Mouse (Mus musculus) liver, embryonic 16.5 days (tissue): Measurements from ENCODE around the gene Spaca7. TPM values are rescaled to one million over a fixed set of nuclear protein-coding genes. Genes with fewer than 3 reads are reported as not detected.

ENCODE experiments used
- ATAC-seq: fragments of 200-750 bp; cut with Nextera tagmentation; 2 replicates; pipeline ENCODE4 v1.8.0; 2017; ENCODE audit warnings: low read depth, mild to moderate bottlenecking, moderate number of reproducible peaks, moderate library complexity
- H3K27ac ChIP-seq: fragments of 300-500 bp; sonication (generic); 2 replicates; pipeline ENCODE4 v1.5.1; 2014; ENCODE audit warnings: mild to moderate bottlenecking, low read length
- H3K27me3 ChIP-seq: fragments of 300-500 bp; sonication (generic); 2 replicates; pipeline ENCODE4 v1.6.1; 2014; ENCODE audit warnings: low read depth, low read length, mixed read lengths; ENCODE audit not compliant: control insufficient read depth, insufficient read depth
- H3K36me3 ChIP-seq: fragments of 300-500 bp; sonication (generic); 2 replicates; pipeline ENCODE4 v1.6.1; 2014; ENCODE audit warnings: mild to moderate bottlenecking; ENCODE audit not compliant: control insufficient read depth, insufficient read depth
- H3K4me1 ChIP-seq: fragments of 300-500 bp; sonication (generic); 2 replicates; pipeline ENCODE4 v1.6.1; 2014; ENCODE audit warnings: low read depth, low read length, mixed read lengths; ENCODE audit not compliant: control insufficient read depth
- H3K4me2 ChIP-seq: fragments of 300-500 bp; sonication (generic); 2 replicates; pipeline ENCODE4 v1.6.1; 2014; ENCODE audit warnings: low read depth, low read length, mixed read lengths
- H3K4me3 ChIP-seq: fragments of 300-500 bp; sonication (generic); 2 replicates; pipeline ENCODE4 v1.5.1; 2014; ENCODE audit warnings: low read depth, mild to moderate bottlenecking, low read length
- H3K9ac ChIP-seq: fragments of 300-500 bp; sonication (generic); 2 replicates; pipeline ENCODE4 v1.6.1; 2014; ENCODE audit warnings: low read depth, low read length
- H3K9me3 ChIP-seq: fragments of 300-500 bp; sonication (generic); replicated peaks from 2 replicates; pipeline ENCODE4 v1.6.1; 2016; ENCODE audit warnings: low read length; ENCODE audit not compliant: control insufficient read depth
- WGBS: fragments of 180-500 bp; shearing (Covaris S2); extraction: QIAGEN DNeasy Blood & Tissue Kit; methylation state at CpG from one replicate; pipeline ENCODE4 v1.1.7; 2014; ENCODE audit not compliant: insufficient replicate concordance; 5-methylcytosine and 5-hydroxymethylcytosine counted together
- polyA plus RNA-seq: library from polyadenylated mRNA; unstranded; fragments of >200 nt; fragmentation: Nextera tagmentation; extraction: Ambion mirVana; gene quantifications from 2 replicates; pipeline ENCODE4 v1.2.1, GENCODE M21; 2015

Spaca7 gene
- polyA plus RNA-seq = not detected in 2 replicates

DNA sequence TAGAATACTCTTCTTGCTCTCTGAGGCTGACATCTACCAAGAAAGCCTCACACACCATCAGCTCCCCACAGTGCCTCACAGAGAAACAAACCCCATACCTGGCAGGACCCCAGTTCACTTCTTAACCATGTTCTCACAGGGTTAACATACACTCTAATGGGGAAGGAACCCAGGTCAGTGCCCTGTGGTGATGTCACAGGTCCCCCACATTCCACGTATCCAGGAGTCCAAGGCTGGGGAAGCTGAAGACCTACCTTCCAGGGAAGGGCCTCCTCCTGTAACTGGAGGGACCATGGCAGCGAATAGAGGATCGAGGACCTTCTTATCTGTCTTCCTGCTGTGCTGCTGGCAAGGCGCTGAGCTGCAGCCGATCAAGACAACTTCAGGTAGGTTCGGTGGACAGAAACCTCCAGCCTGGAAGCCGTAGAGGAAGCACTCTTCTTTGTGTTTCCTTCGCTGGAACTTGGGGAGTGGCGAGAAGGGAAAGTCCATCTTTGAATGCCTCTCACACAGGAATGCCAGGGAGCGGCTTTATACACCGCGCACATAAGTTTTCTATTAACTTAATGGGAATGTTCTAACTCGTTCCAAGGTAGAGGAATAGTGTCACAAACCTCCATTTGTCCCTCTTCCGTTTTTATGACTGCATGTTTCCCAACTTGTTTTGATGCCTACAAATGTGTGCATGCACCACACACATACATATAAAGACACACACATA is at the start of gene Spaca7:
TSS of gene Spaca7 (plus strand) at position 216 of the 721 bp plus-strand sequence.
- ATAC-seq = no peak
- H3K4me3 ChIP-seq = no peak within 1 kb of the TSS
- H3K9ac ChIP-seq = no peak within 1 kb of the TSS
- H3K4me2 ChIP-seq = no peak within 1 kb of the TSS
- H3K27me3 ChIP-seq = 0 out of 2 replicates have a peak, but pooled peaks cover 3% of the 10 kb centered on the region
- 51% methylated on average over 14 of the region's 14 CpGs for WGBS
- no peaks in the 10 kb centered on the region for H3K36me3 ChIP-seq
- H3K4me1 ChIP-seq = no peaks in the 10 kb centered on the region
- no peak within 1 kb of the TSS for H3K27ac ChIP-seq
- no peaks in the 10 kb centered on the region for H3K9me3 ChIP-seq

DNA sequence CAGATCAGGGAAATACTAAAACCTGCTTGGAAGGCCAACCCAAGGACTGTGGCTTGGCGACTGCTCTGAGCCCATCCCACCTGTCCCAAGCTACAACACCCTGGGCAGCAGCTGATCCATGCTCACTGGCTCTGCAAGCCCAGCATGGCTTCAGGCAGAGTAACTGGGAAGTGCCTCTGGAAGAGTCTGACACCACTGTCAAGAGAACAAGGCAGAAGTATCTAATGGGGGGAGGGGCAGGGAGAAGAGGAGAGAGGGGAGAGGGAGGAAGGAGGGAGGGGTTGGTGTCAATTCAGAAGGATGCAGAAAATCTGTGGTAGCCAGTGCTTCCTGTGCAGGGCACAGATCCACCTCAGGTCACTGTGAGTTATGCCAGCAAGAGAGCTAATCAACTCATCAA is 48.5 kb upstream of the Spaca7 start:
- 14% methylated on average over 1 of the region's 1 CpGs for WGBS
- no peak overlapping the region for H3K9ac ChIP-seq
- ATAC-seq = no peak

DNA sequence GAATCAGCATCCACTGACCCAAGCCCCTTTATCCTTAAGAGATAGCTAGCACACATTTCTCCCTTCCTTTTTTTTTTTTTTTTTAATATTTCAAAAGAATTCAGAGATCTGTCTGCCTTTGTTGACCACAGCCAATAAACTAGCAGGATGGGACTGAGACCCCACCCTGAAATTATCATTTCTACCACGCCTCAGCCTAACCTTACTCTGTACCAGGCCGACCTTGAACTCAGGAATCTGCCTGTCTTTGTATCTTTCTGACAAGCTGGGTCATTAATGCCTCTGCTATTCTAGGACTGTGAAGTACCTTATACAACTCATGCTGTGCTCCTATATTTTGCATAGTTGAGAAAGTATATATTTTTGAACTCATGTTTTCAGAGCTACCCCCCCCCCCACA is 44.2 kb upstream of the Spaca7 start:
- ATAC-seq = no peak
- Histone ChIP-seq H3K9me3 (no peaks in the 10 kb centered on the region), H3K4me1 (no peaks in the 10 kb centered on the region), H3K4me3 (no peak overlapping the region), H3K27ac (no peak overlapping the region), H3K36me3 (no peaks in the 10 kb centered on the region), H3K4me2 (no peak overlapping the region), H3K9ac (no peak overlapping the region), H3K27me3 (no peaks in the 10 kb centered on the region)
- 57% methylated on average over 2 of the region's 2 CpGs for WGBS

More for the DNA sequence above, 48.5 kb upstream of the Spaca7 start:
- no peak overlapping the region for H3K4me3 ChIP-seq
- no peaks in the 10 kb centered on the region for H3K36me3 ChIP-seq
- H3K9me3 ChIP-seq = no peaks in the 10 kb centered on the region
- H3K27me3 ChIP-seq = no peaks in the 10 kb centered on the region
- no peak overlapping the region for H3K4me2 ChIP-seq
- no peak overlapping the region for H3K27ac ChIP-seq
- H3K4me1 ChIP-seq = no peaks in the 10 kb centered on the region

DNA sequence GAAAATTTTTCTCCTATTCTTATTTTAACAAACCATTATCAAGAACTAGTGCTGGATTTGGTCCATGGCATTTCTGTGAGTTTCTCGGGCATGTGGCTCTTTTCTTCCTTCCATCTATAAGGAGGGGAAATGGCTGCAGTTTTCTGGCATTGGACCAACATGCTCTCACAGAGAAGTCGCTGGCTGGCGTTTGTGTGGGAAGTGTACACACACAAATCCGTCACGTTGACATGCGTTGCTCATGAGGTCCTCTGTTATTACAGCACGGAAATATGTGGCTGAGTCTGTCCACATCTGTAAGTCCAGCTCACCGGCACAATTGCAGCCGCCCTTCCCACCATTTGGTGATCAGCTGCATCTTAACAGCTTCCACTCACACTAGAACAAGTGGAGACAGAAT is 37.2 kb upstream of the Spaca7 start:
- ATAC-seq = no peak
- H3K4me1 ChIP-seq = no peaks in the 10 kb centered on the region
- H3K27me3 ChIP-seq = no peaks in the 10 kb centered on the region
- H3K36me3 ChIP-seq = no peaks in the 10 kb centered on the region
- WGBS = 52% methylated on average over 9 of the region's 9 CpGs
- no peak overlapping the region for H3K9ac ChIP-seq
- H3K9me3 ChIP-seq = no peaks in the 10 kb centered on the region
- H3K4me2 ChIP-seq = no peak overlapping the region
- H3K27ac ChIP-seq = no peak overlapping the region
- no peak overlapping the region for H3K4me3 ChIP-seq

DNA sequence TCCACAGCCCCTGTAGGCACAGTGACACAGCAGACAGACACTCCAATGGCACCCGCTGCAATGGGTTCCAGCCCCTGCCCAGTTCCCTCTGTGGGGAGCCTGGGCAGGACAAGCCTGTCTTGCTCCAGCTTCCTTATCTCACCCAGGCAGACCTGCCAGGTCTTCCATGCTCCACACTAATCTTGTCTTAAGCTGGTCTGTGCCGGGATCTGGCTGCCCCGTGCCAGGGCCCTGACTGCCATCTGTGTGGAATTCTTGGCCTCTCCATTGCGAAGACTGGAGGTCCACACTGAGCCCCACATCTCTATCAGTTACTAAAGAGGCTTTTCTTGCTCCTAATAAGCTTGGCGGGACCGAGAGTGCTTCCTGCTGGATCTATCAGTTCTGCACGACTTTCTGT is 36.5 kb upstream of the Spaca7 start:
- no peak overlapping the region for H3K27ac ChIP-seq
- no peak overlapping the region for H3K4me3 ChIP-seq
- no peak overlapping the region for H3K9ac ChIP-seq
- no peak overlapping the region for H3K4me2 ChIP-seq
- ATAC-seq = no peak
- no peaks in the 10 kb centered on the region for H3K4me1 ChIP-seq
- 57% methylated on average over 7 of the region's 7 CpGs for WGBS
- H3K9me3 ChIP-seq = no peaks in the 10 kb centered on the region
- no peaks in the 10 kb centered on the region for H3K36me3 ChIP-seq
- no peaks in the 10 kb centered on the region for H3K27me3 ChIP-seq

DNA sequence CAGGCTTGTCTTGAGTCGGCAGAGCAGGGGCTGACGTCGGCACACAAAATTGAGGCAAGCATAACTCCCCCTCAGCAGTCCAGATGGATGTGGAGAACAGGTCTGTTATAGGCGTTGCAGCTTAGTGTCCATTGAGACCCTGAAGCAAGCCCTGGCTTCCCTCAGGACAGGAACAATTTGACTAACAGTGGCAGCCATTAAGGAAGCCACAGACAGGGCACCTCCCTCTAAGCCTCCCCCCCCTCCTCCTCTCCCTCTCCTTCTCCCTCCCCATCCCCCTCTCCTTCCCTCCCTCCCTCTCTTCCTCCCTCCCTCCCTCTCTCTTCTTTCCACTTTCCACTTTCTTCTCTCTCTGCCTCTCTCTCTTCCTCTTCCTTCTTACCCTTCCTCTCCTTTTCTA is 27.6 kb upstream of the Spaca7 start:
- Histone ChIP-seq H3K4me3 (no peak overlapping the region), H3K9ac (no peak overlapping the region), H3K9me3 (no peaks in the 10 kb centered on the region), H3K4me1 (no peaks in the 10 kb centered on the region), H3K4me2 (no peak overlapping the region), H3K27ac (no peak overlapping the region), H3K36me3 (no peaks in the 10 kb centered on the region), H3K27me3 (peaks cover 3% of the 10 kb centered on the region)
- 60% methylated on average over 4 of the region's 4 CpGs for WGBS
- ATAC-seq = no peak

DNA sequence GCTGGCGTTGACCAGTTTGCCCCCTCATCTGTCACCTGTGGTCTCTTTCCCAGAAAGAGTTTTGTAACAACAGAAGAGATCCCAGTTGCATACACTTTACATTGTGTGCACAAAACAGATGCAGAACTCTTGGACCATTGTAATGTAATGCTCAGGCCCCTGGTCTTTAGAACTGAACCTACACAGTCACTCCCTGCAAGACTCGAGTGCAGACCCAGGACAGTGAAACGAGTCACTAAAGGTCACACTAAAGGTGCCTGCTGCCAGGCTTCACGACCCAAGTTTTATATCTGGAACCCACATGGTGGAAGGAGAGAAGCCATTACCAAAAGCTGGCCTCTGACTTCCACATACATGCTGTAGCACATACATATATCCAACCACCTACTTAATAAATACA is 27.2 kb upstream of the Spaca7 start:
- H3K4me2 ChIP-seq = no peak overlapping the region
- H3K9ac ChIP-seq = no peak overlapping the region
- no peak overlapping the region for H3K27ac ChIP-seq
- H3K4me3 ChIP-seq = no peak overlapping the region
- H3K27me3 ChIP-seq = peaks cover 3% of the 10 kb centered on the region
- whole genome bisulfite sequencing = 31% methylated on average over 4 of the region's 4 CpGs
- H3K36me3 ChIP-seq = no peaks in the 10 kb centered on the region
- H3K9me3 ChIP-seq = no peaks in the 10 kb centered on the region
- no peaks in the 10 kb centered on the region for H3K4me1 ChIP-seq
- no peak for ATAC-seq

DNA sequence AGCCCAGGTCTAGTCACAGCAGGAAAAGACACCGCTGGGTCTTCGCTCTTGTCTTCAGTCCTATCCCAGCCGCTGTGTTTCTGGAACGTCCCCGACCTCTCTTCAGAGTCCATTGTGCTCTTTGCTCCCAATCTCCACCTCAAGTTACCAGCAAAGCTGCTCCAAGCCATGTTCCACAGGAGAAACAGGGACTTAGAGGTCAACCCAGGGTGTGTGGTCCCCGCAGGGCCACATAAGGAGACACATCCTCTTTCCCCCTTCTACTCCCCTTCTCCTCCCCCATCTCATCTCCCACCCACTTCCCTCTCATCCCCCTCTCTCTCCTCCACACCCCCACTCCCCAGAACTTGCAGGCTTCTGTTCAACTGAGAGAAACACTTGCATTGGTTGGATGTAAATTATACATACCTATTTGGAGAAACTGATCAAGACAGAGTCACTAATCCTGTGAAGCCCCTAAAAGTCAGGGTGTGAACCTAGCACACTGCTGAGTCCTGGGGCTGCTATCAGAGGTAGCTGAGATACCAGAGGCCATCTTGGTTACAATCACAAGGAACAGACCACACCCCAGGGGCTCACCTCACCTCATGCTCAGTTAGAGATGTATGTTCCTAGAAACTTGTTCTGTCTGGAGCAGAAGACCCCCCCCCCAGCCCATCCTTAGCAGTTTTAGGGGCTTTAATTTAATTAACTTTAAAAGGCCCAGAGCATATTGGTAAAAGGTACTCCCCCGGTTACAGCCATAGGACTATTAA is 25.2 kb upstream of the Spaca7 start:
- H3K9ac ChIP-seq = no peak overlapping the region
- no peak for ATAC-seq
- 49% methylated on average over 7 of the region's 7 CpGs for WGBS

DNA sequence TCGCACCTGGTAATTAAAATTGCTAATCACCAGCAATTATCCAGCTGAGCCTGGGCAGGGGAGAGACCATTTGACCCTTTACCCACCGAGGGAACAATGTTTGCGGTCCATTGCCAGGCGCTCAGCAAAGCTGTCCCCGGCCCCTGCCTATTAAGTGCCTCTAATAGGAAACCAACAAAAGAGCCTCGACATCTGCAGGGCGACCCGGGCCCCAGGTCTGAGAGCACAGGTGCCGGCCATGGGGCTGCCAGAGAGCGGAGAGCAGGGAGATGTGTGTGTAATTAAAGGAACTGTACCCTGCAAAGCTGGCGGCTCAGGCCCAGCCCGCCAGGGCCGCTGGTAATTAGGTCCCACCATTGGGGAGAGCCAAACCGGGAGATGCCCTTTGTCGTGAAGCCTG is 24.6 kb upstream of the Spaca7 start:
- WGBS = 13% methylated on average over 15 of the region's 15 CpGs
- Histone ChIP-seq H3K27ac (no peak overlapping the region), H3K4me1 (no peaks in the 10 kb centered on the region), H3K27me3 (peaks cover 3% of the 10 kb centered on the region), H3K9ac (no peak overlapping the region), H3K4me2 (no peak overlapping the region), H3K4me3 (no peak overlapping the region), H3K36me3 (no peaks in the 10 kb centered on the region), H3K9me3 (no peaks in the 10 kb centered on the region; the same call in 1 of the 2 replicates)
- no peak for ATAC-seq

More for the DNA sequence above, 25.2 kb upstream of the Spaca7 start:
- Histone ChIP-seq H3K27me3 (peaks cover 3% of the 10 kb centered on the region), H3K4me1 (no peaks in the 10 kb centered on the region), H3K4me3 (no peak overlapping the region), H3K36me3 (no peaks in the 10 kb centered on the region), H3K4me2 (no peak overlapping the region), H3K27ac (no peak overlapping the region), H3K9me3 (no peaks in the 10 kb centered on the region; the same call in 1 of the 2 replicates)
